Mouse (Mus musculus): ENCODE results near the gene Xcr1. TPM values are rescaled to one million over a fixed set of nuclear protein-coding genes. Genes with fewer than 3 reads are reported as not detected.

Gene Xcr1
- polyA plus RNA-seq, 1 experiment from 2014 or later = 0.06 TPM

- no peak within 1 kb of the TSS for H3K4me3 ChIP-seq (ENCODE audit: low read depth, low read length)
- WGBS = 88% methylated on average over 5 of the region's 5 CpGs
- no peaks in the 10 kb centered on the region for H3K9me3 ChIP-seq (ENCODE audit: control insufficient read depth, low read depth, low read length)
- H3K36me3 ChIP-seq (ENCODE audit: control insufficient read depth, insufficient read depth, low read length) = peaks cover 6% of the 10 kb centered on the region
- no peak within 1 kb of the TSS for H3K4me2 ChIP-seq (replicated peaks; ENCODE audit: low read depth, low read length)
- no peak within 1 kb of the TSS for H3K9ac ChIP-seq (replicated peaks; ENCODE audit: low read depth, low read length)
- ATAC-seq (ENCODE audit: insufficient number of reproducible peaks, insufficient read depth, low FRiP score, low read depth) = no peak
- no peak within 1 kb of the TSS for H3K27ac ChIP-seq (ENCODE audit: low read length)
- H3K27me3 ChIP-seq (ENCODE audit: control insufficient read depth, insufficient read depth, low read length) = no peaks in the 10 kb centered on the region
- H3K4me1 ChIP-seq (ENCODE audit: control insufficient read depth, insufficient read depth, low read length) = no peaks in the 10 kb centered on the region
Measured at GRCm38 (mm10) chr9:123806267-123806666, 55.6 kb downstream of the Xcr1 start, which contains the start of gene Cxcr6. Gene Cxcr6 (plus strand): TSS chr9:123806475.

- Histone ChIP-seq H3K9me3 (ENCODE audit: control insufficient read depth, low read depth, low read length) (no peaks in the 10 kb centered on the region), H3K27me3 (ENCODE audit: control insufficient read depth, insufficient read depth, low read length) (no peaks in the 10 kb centered on the region), H3K36me3 (ENCODE audit: control insufficient read depth, insufficient read depth, low read length) (peaks cover 5% of the 10 kb centered on the region), H3K27ac (ENCODE audit: low read length) (no peak overlapping the region), H3K9ac (replicated peaks; ENCODE audit: low read depth, low read length) (no peak overlapping the region), H3K4me1 (ENCODE audit: control insufficient read depth, insufficient read depth, low read length) (no peaks in the 10 kb centered on the region), H3K4me2 (replicated peaks; ENCODE audit: low read depth, low read length) (no peak overlapping the region), H3K4me3 (ENCODE audit: low read depth, low read length) (no peak overlapping the region)
- no peak for ATAC-seq (ENCODE audit: insufficient number of reproducible peaks, insufficient read depth, low FRiP score, low read depth)
- 90% methylated on average over 2 of the region's 2 CpGs for WGBS
Measured at GRCm38 (mm10) chr9:123805241-123805640, 56.6 kb downstream of the Xcr1 start.

- H3K4me2 ChIP-seq (replicated peaks; ENCODE audit: low read depth, low read length) = no peak overlapping the region
- H3K4me3 ChIP-seq (ENCODE audit: low read depth, low read length) = no peak overlapping the region
- no peaks in the 10 kb centered on the region for H3K9me3 ChIP-seq (ENCODE audit: control insufficient read depth, low read depth, low read length)
- H3K27me3 ChIP-seq (ENCODE audit: control insufficient read depth, insufficient read depth, low read length) = no peaks in the 10 kb centered on the region
- no peak overlapping the region for H3K9ac ChIP-seq (replicated peaks; ENCODE audit: low read depth, low read length)
- no peak overlapping the region for H3K27ac ChIP-seq (ENCODE audit: low read length)
- ATAC-seq (ENCODE audit: insufficient number of reproducible peaks, insufficient read depth, low FRiP score, low read depth) = no peak
- H3K4me1 ChIP-seq (ENCODE audit: control insufficient read depth, insufficient read depth, low read length) = no peaks in the 10 kb centered on the region
- peaks cover 5% of the 10 kb centered on the region; the same call in 1 of the 2 replicates for H3K36me3 ChIP-seq (ENCODE audit: control insufficient read depth, insufficient read depth, low read length)
Measured at GRCm38 (mm10) chr9:123802896-123803295, 58.9 kb downstream of the Xcr1 start.

DNA sequence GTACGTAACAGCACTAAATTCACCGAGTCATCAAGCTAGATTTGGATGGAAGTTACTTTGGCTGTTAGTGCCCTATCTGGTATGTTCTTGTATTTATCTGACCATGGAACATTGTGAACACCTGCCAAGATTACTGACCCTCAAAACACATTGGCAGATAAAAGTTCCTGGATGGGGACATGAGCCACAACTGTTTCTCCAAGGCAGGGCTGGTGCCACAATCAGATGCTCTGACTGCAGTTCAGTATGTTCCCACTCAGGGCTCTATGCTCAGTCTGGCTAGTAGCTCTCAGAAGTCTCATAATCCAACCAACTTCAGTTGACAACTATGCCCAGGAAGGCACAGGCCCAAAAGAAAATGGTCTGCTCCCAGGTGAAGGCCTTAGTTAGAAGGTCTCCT is 59.4 kb downstream of the Xcr1 start:
- ATAC-seq (ENCODE audit: insufficient number of reproducible peaks, insufficient read depth, low FRiP score, low read depth) = no peak
- H3K36me3 ChIP-seq (ENCODE audit: control insufficient read depth, insufficient read depth, low read length) = peaks cover 5% of the 10 kb centered on the region; the same call in 1 of the 2 replicates
- H3K9ac ChIP-seq (replicated peaks; ENCODE audit: low read depth, low read length) = no peak overlapping the region
- no peak overlapping the region for H3K4me2 ChIP-seq (replicated peaks; ENCODE audit: low read depth, low read length)
- H3K9me3 ChIP-seq (ENCODE audit: control insufficient read depth, low read depth, low read length) = no peaks in the 10 kb centered on the region
- no peak overlapping the region for H3K4me3 ChIP-seq (ENCODE audit: low read depth, low read length)
- no peaks in the 10 kb centered on the region for H3K27me3 ChIP-seq (ENCODE audit: control insufficient read depth, insufficient read depth, low read length)
- no peak overlapping the region for H3K27ac ChIP-seq (ENCODE audit: low read length)
- WGBS = 94% methylated on average over 2 of the region's 2 CpGs
- no peaks in the 10 kb centered on the region for H3K4me1 ChIP-seq (ENCODE audit: control insufficient read depth, insufficient read depth, low read length)

Other genes with a start within 250 kb of the Xcr1 start
- gene Slc6a20b, start 229.5 kb downstream of the Xcr1 start, polyA plus RNA-seq (2014; fragmentation: Nextera tagmentation; extraction: Ambion mirVana) = 0.31 and 0.69 TPM in 2 replicates
- gene Ccr9, start 183.6 kb downstream of the Xcr1 start, polyA plus RNA-seq (2014; fragmentation: Nextera tagmentation; extraction: Ambion mirVana) = 0.26 and 0.32 TPM in 2 replicates
- gene Slc6a20a, start 183.1 kb downstream of the Xcr1 start, polyA plus RNA-seq (2014; fragmentation: Nextera tagmentation; extraction: Ambion mirVana) = 0.27 and 0.76 TPM in 2 replicates
- gene Lztfl1, start 144.3 kb downstream of the Xcr1 start, polyA plus RNA-seq (2014; fragmentation: Nextera tagmentation; extraction: Ambion mirVana) = 66.4 and 68.2 TPM in 2 replicates
- 0.97 and 1.4 TPM in 2 replicates for gene Cxcr6, start 55.6 kb downstream of the Xcr1 start, polyA plus RNA-seq (2014; fragmentation: Nextera tagmentation; extraction: Ambion mirVana)
- 15.1 and 19.7 TPM in 2 replicates for gene Fyco1, start 10.1 kb downstream of the Xcr1 start, polyA plus RNA-seq (2014; fragmentation: Nextera tagmentation; extraction: Ambion mirVana)
- gene Ccr1, start 106.7 kb upstream of the Xcr1 start, polyA plus RNA-seq (2014; fragmentation: Nextera tagmentation; extraction: Ambion mirVana) = 4.1 and 5.3 TPM in 2 replicates
- gene Ccr1l1, start 116.4 kb upstream of the Xcr1 start, polyA plus RNA-seq (2014; fragmentation: Nextera tagmentation; extraction: Ambion mirVana) = not detected in 2 replicates
- gene Ccr3, start 159.9 kb upstream of the Xcr1 start, polyA plus RNA-seq (2014; fragmentation: Nextera tagmentation; extraction: Ambion mirVana) = 0.07 TPM in 1 of 2 replicates, not detected in the other
- gene Ccr2, start 239.9 kb upstream of the Xcr1 start, polyA plus RNA-seq (2014; fragmentation: Nextera tagmentation; extraction: Ambion mirVana) = 3.5 and 4.1 TPM in 2 replicates